9 mouse cellular contexts compared by ENCODE assay signal in genomic region chr3:138558529-138558928, GRCm38 (mm10). TPM values are rescaled to one million over a fixed set of nuclear protein-coding genes. Genes with fewer than 3 reads are reported as not detected.
A peak's percentile ranks its signal among the peaks of the same experiment; 100 is the strongest.
DNase-seq lines count a peak whose midpoint lies in the region; ATAC-seq lines count a peak whose summit lies in the region.
"Had no signal": no experiment of that assay in that cellular context is flagged by ENCODE, and none has a peak within 500 bp of the region (broad histone marks: within the 10 kb centered on the region; RNA-seq: fewer than 3 reads in every experiment).

No protein-coding gene starts in this region.

- no peaks in the 10 kb centered on the region for H3K27me3 ChIP-seq in neural tube, embryonic 11.5 days (ENCODE audit: control insufficient read depth, insufficient read depth, low read length)
- H3K27me3 ChIP-seq in kidney, embryonic 15.5 days, result no peaks in the 10 kb centered on the region

- DNase-seq in frontal cortex, adult 2 months (ENCODE audit: extremely low spot score in 1 of 2, low spot score in 1 of 2), result no peak
- peak; percentile 51 for DNase-seq in neural tube, embryonic 11.5 days (ENCODE audit: low spot score)
- DNase-seq in neural tube, embryonic 10.5 days (ENCODE audit: extremely low spot score, low spot score), result no peak
- peak; percentile 23 for DNase-seq in skeletal muscle tissue, adult 2 months (ENCODE audit: low read depth, low spot score)
- no peak for DNase-seq in frontal cortex, postnatal 25 days (ENCODE audit: low spot score in 2 of 2)
- no peak for DNase-seq in left cerebral cortex, postnatal 36 days (ENCODE audit: low spot score in 2 of 2)

- H3K36me3 ChIP-seq in neural tube, embryonic 11.5 days (ENCODE audit: control insufficient read depth, insufficient read depth, low read length), result no peaks in the 10 kb centered on the region; the same call in 1 of the 2 replicates
- peaks cover 46% of the 10 kb centered on the region for H3K36me3 ChIP-seq in kidney, embryonic 15.5 days

- H3K4me2 ChIP-seq in neural tube, embryonic 11.5 days (ENCODE audit: low read depth), result no peak overlapping the region
- H3K4me2 ChIP-seq in kidney, embryonic 15.5 days, result no peak overlapping the region

- ATAC-seq in frontal cortex, adult (ENCODE audit: low TSS enrichment), result peak; percentile 31; the same call in 1 of the 2 replicates
- peak; percentile 35; the same call in 1 of the 2 replicates for ATAC-seq in neural tube, embryonic 11.5 days (ENCODE audit: insufficient read depth, low FRiP score, low TSS enrichment)
- ATAC-seq in kidney, embryonic 15.5 days (replicated peaks; ENCODE audit: low FRiP score), result peak; percentile 61; the same call in 1 of the 2 replicates

- H3K27ac ChIP-seq in neural tube, embryonic 11.5 days (ENCODE audit: low read depth, low read length), result no peak overlapping the region
- no peak overlapping the region for H3K27ac ChIP-seq in kidney, embryonic 15.5 days
- H3K27ac ChIP-seq: macrophage had no signal

- 69% methylated on average over 4 of the region's 4 CpGs for WGBS in neural tube, embryonic 11.5 days
- 70% methylated on average over 4 of the region's 4 CpGs for WGBS in kidney, embryonic 15.5 days

- no peaks in the 10 kb centered on the region for H3K9me3 ChIP-seq in neural tube, embryonic 11.5 days (ENCODE audit: control insufficient read depth, low read length)
- no peaks in the 10 kb centered on the region for H3K9me3 ChIP-seq in kidney, embryonic 15.5 days (replicated peaks)

- H3K9ac ChIP-seq in neural tube, embryonic 11.5 days (ENCODE audit: low read length), result no peak overlapping the region
- no peak overlapping the region for H3K9ac ChIP-seq in kidney, embryonic 15.5 days

- no peak overlapping the region for H3K4me3 ChIP-seq in neural tube, embryonic 11.5 days (ENCODE audit: low read depth, low read length)
- H3K4me3 ChIP-seq in kidney, embryonic 15.5 days (replicated peaks), result no peak overlapping the region

- intact Hi-C loops in left cerebral cortex, postnatal 36 days (cut with DNase I), result no loop called here

- H3K4me1 ChIP-seq in neural tube, embryonic 11.5 days (ENCODE audit: control insufficient read depth, insufficient read depth, low read length), result peaks cover 5% of the 10 kb centered on the region; the same call in 1 of the 2 replicates
- H3K4me1 ChIP-seq in kidney, embryonic 15.5 days, result no peaks in the 10 kb centered on the region

RNA-seq across cellular contexts. Expression of gene Eif4e, which starts 32.5 kb away (rescaled TPM):
- 137 and 188 TPM in 2 replicates for polyA plus RNA-seq in frontal cortex, adult 2 months (2012; rRNA removed)
- 458 and 468 TPM in 2 replicates for polyA plus RNA-seq in neural tube, embryonic 11.5 days (2014; fragmentation: Nextera tagmentation; extraction: Ambion mirVana)
- 356 and 375 TPM in 2 replicates for polyA plus RNA-seq in kidney, embryonic 15.5 days (2015; fragmentation: Nextera tagmentation; extraction: Ambion mirVana)
- 100 to 1,000 TPM; 175 to 183 TPM for total RNA-seq in left cerebral cortex, postnatal 36 days (2021)

Comparison
In these comparisons a context has a peak if more than half of its experiments do, and no peak if none do; other contexts are left out.
1. DNase-seq: peak in neural tube, embryonic 11.5 days (single experiment) and skeletal muscle tissue, adult 2 months (single experiment); none in frontal cortex, adult 2 months (0 of 2), neural tube, embryonic 10.5 days (single experiment), frontal cortex, postnatal 25 days (0 of 2) and left cerebral cortex, postnatal 36 days (0 of 2).
2. Peak in every context shown above with its lines, with median percentiles within 50 percentile points of each other: ATAC-seq.